8 mouse cellular contexts compared by ENCODE assay signal in genomic region chr17:46132058-46132718, GRCm38 (mm10). TPM values are rescaled to one million over a fixed set of nuclear protein-coding genes. Genes with fewer than 3 reads are reported as not detected.
A peak's percentile ranks its signal among the peaks of the same experiment; 100 is the strongest.
DNase-seq lines count a peak whose midpoint lies in the region; ATAC-seq lines count a peak whose summit lies in the region.

No protein-coding gene starts in this region.

- no peaks in the 10 kb centered on the region for H3K9me3 ChIP-seq in hindbrain, embryonic 14.5 days (ENCODE audit: control insufficient read depth, low read length)

- no peak overlapping the region for H3K4me3 ChIP-seq in hindbrain, embryonic 14.5 days (replicated peaks; ENCODE audit: low read length)

- peak; percentile 85 for DNase-seq in NIH3T3 (ENCODE audit: low read depth)
- DNase-seq in cerebellum, adult 8-10 months = peak; percentile 71
- DNase-seq in hindbrain, embryonic 14.5 days (ENCODE audit: low spot score) = peak; percentile 85
- peak; percentile 60 to 89 for DNase-seq in layer of hippocampus, postnatal 25 days (ENCODE audit: extremely low spot score in 1 of 2, low spot score in 1 of 2)
- peak; percentile 50 for DNase-seq in right cerebral cortex, adult 18-20 months
- DNase-seq in urinary bladder, postnatal 4 days (ENCODE audit: low spot score in 2 of 2) = peak; percentile 51 to 86

- WGBS in hindbrain, embryonic 14.5 days = 14% methylated on average over 12 of the region's 12 CpGs

- peak; percentile 28; the same call in 1 of the 2 replicates for ATAC-seq in frontal cortex, adult (ENCODE audit: low TSS enrichment)
- ATAC-seq in hindbrain, embryonic 14.5 days (ENCODE audit: low FRiP score) = peak; percentile 54; the same call in 1 of the 2 replicates
- ATAC-seq in megakaryocyte, adult 5-6 weeks (ENCODE audit: poor library complexity, severe bottlenecking) = peak; percentile 90

- H3K9ac ChIP-seq in hindbrain, embryonic 14.5 days = no peak overlapping the region

- no peak overlapping the region for H3K4me2 ChIP-seq in hindbrain, embryonic 14.5 days (replicated peaks)

- H3K36me3 ChIP-seq in hindbrain, embryonic 14.5 days (replicated peaks; ENCODE audit: control insufficient read depth, insufficient read depth) = peaks cover 32% of the 10 kb centered on the region

- no peaks in the 10 kb centered on the region for H3K27me3 ChIP-seq in hindbrain, embryonic 14.5 days (ENCODE audit: control insufficient read depth, insufficient read depth, low read length)

- H3K4me1 ChIP-seq in hindbrain, embryonic 14.5 days (replicated peaks; ENCODE audit: control insufficient read depth, insufficient read depth, low read length) = no peaks in the 10 kb centered on the region

- H3K27ac ChIP-seq in hindbrain, embryonic 14.5 days = no peak overlapping the region

RNA-seq across cellular contexts. Expression of gene Rsph9, which starts 11.8 kb away (rescaled TPM):
- polyA plus RNA-seq in hindbrain, embryonic 14.5 days (2014; fragmentation: Nextera tagmentation; extraction: Ambion mirVana) = 50.3 and 52.5 TPM in 2 replicates
- total RNA-seq in layer of hippocampus, postnatal 25 days (2021) = 10 to 100 TPM; 24.6 to 28.4 TPM
- total RNA-seq in megakaryocyte, adult 5-6 weeks (2015) = not detected in 2 replicates
- not detected in 2 replicates for total RNA-seq in megakaryocyte, adult 5-6 weeks (2017)

RNA-seq across cellular contexts. Expression of gene Mad2l1bp, which starts 21.2 kb away (rescaled TPM):
- polyA plus RNA-seq in hindbrain, embryonic 14.5 days (2014; fragmentation: Nextera tagmentation; extraction: Ambion mirVana) = 19.6 and 21.9 TPM in 2 replicates
- 10 to 100 TPM; 10.7 to 11.0 TPM for total RNA-seq in layer of hippocampus, postnatal 25 days (2021)
- total RNA-seq in megakaryocyte, adult 5-6 weeks (2015) = 20.5 and 20.6 TPM in 2 replicates
- total RNA-seq in megakaryocyte, adult 5-6 weeks (2017) = 9.5 and 9.9 TPM in 2 replicates

RNA-seq across cellular contexts. Expression of gene Mrps18a, which starts 21.4 kb away (rescaled TPM):
- 143 and 148 TPM in 2 replicates for polyA plus RNA-seq in hindbrain, embryonic 14.5 days (2014; fragmentation: Nextera tagmentation; extraction: Ambion mirVana)
- total RNA-seq in layer of hippocampus, postnatal 25 days (2021) = 10 to 100 TPM; 80.9 to 81.4 TPM
- total RNA-seq in megakaryocyte, adult 5-6 weeks (2015) = 35.5 and 46.1 TPM in 2 replicates
- total RNA-seq in megakaryocyte, adult 5-6 weeks (2017) = 28.7 and 39.4 TPM in 2 replicates

RNA-seq across cellular contexts. Expression of gene Gtpbp2, which starts 28.6 kb away (rescaled TPM):
- polyA plus RNA-seq in hindbrain, embryonic 14.5 days (2014; fragmentation: Nextera tagmentation; extraction: Ambion mirVana) = 25.7 and 29.9 TPM in 2 replicates
- 100 to 1,000 TPM in 1 of 2 experiments, 10 to 100 TPM in 1; 91.4 to 124 TPM for total RNA-seq in layer of hippocampus, postnatal 25 days (2021)
- 29.3 and 30.2 TPM in 2 replicates for total RNA-seq in megakaryocyte, adult 5-6 weeks (2015)
- total RNA-seq in megakaryocyte, adult 5-6 weeks (2017) = 47.9 and 49.6 TPM in 2 replicates

Comparison
In these comparisons a context has a peak if more than half of its experiments do, and no peak if none do; other contexts are left out.
1. ATAC-seq: peak in every context shown above with its lines; median percentile 90 in megakaryocyte, adult 5-6 weeks; 54 in hindbrain, embryonic 14.5 days; 28 in frontal cortex, adult.
2. RNA of gene Rsph9, which starts 11.8 kb away (total RNA-seq): 24.6 to 28.4 TPM in layer of hippocampus, postnatal 25 days; not detected in megakaryocyte, adult 5-6 weeks; every median in the first group is over 10 times any median in the second.
3. Peak in every context shown above with its lines, with median percentiles within 50 percentile points of each other: DNase-seq.